Mouse (Mus musculus) MEL (cell line): ENCODE results near the gene 4933416C03Rik. TPM values are rescaled to one million over a fixed set of nuclear protein-coding genes. Genes with fewer than 3 reads are reported as not detected.

Experiments
- DNase-seq: peaks from one replicate; pipeline ENCODE4 v3.0.0; 2011; ENCODE audit warnings: low read depth, low spot score
- H3K27ac ChIP-seq: 2 replicates; pipeline ENCODE4 v1.5.1; 2012; ENCODE audit warnings: low read depth, mild to moderate bottlenecking, control low read depth, low read length, moderate library complexity; ENCODE audit not compliant: control insufficient read depth
- H3K27me3 ChIP-seq, 2 experiments: fragments of 150-350 bp in 1 of 2; sonication (generic) in 1 of 2; 2 replicates each; pipeline ENCODE4 v1.6.1; 2012; ENCODE audit warnings: low read length in 2 of 2, mild to moderate bottlenecking in 2 of 2, improper control_type of control experiment in 1 of 2, moderate library complexity in 1 of 2; ENCODE audit not compliant: insufficient read depth in 2 of 2, control insufficient read depth in 1 of 2
- H3K36me3 ChIP-seq, 2 experiments: 2 replicates each; pipeline ENCODE4 v1.6.1; 2012 to 2014; ENCODE audit warnings: low read length in 2 of 2, improper control_type of control experiment in 1 of 2, inconsistent platforms in 1 of 2, mild to moderate bottlenecking in 1 of 2; ENCODE audit not compliant: insufficient read depth in 2 of 2, control insufficient read depth in 1 of 2
- H3K4me1 ChIP-seq, 2 experiments: fragments of 150-350 bp in 1 of 2; sonication (generic) in 1 of 2; 2 replicates each; pipeline ENCODE4 v1.6.1; 2012; ENCODE audit warnings: low read length in 2 of 2, improper control_type of control experiment in 1 of 2, mild to moderate bottlenecking in 1 of 2; ENCODE audit not compliant: insufficient read depth in 2 of 2, control insufficient read depth in 1 of 2
- H3K4me3 ChIP-seq, 2 experiments: fragments of 150-350 bp in 1 of 2; sonication (generic) in 1 of 2; 2 replicates each; pipeline ENCODE4 v1.5.1; 2012; ENCODE audit warnings: low read depth in 2 of 2, low read length in 2 of 2, mild to moderate bottlenecking in 2 of 2, moderate library complexity in 2 of 2, control low read depth in 1 of 2, improper control_type of control experiment in 1 of 2; ENCODE audit not compliant: control insufficient read depth in 1 of 2, insufficient read depth in 1 of 2
- H3K79me2 ChIP-seq: 2 replicates; pipeline ENCODE4 v1.6.1; 2012; ENCODE audit warnings: mild to moderate bottlenecking, low read length, moderate library complexity; ENCODE audit not compliant: control insufficient read depth, poor library complexity, insufficient read depth
- H3K9ac ChIP-seq: 2 replicates; pipeline ENCODE4 v1.6.1; 2012; ENCODE audit warnings: low read depth, mild to moderate bottlenecking, control low read depth, low read length, moderate library complexity; ENCODE audit not compliant: control insufficient read depth, poor library complexity, severe bottlenecking
- H3K9me3 ChIP-seq: fragments of 150-350 bp; sonication (generic); replicated peaks from 2 replicates; pipeline ENCODE4 v1.6.1; 2012; ENCODE audit warnings: mild to moderate bottlenecking, low read length, improper control_type of control experiment, moderate library complexity; ENCODE audit not compliant: insufficient read depth
- BHLHE40 ChIP-seq: IDR thresholded peaks from 2 replicates; pipeline ENCODE4 v1.6.1; 2012; ENCODE audit warnings: low read depth, mild to moderate bottlenecking, inconsistent platforms, low read length, improper control_type of control experiment, borderline replicate concordance
- CHD1 ChIP-seq: IDR thresholded peaks from 2 replicates; pipeline ENCODE4 v1.6.1; 2012; ENCODE audit warnings: low read depth, mild to moderate bottlenecking, inconsistent platforms, low read length, improper control_type of control experiment
- CTCF ChIP-seq, 3 experiments: IDR thresholded peaks in 2 of 3; conservative IDR thresholded peaks in 1 of 3; 2 replicates each; pipeline ENCODE4 v1.5.1; 2011 to 2012; ENCODE audit warnings: low read length in 3 of 3, low read depth in 2 of 3, mild to moderate bottlenecking in 2 of 3, improper control_type of control experiment in 1 of 3, inconsistent platforms in 1 of 3, mixed read lengths in 1 of 3, moderate library complexity in 1 of 3; ENCODE audit not compliant: control insufficient read depth in 1 of 3, insufficient read depth in 1 of 3, poor library complexity in 1 of 3, severe bottlenecking in 1 of 3
- JUND ChIP-seq: IDR thresholded peaks from 2 replicates; pipeline ENCODE4 v1.6.1; 2011; ENCODE audit warnings: low read depth, mild to moderate bottlenecking, improper control_type of control experiment, low read length
- MAFK ChIP-seq: IDR thresholded peaks from 2 replicates; pipeline ENCODE4 v1.6.1; 2011; ENCODE audit warnings: low read depth, mild to moderate bottlenecking, low read length, improper control_type of control experiment, borderline replicate concordance
- MAX ChIP-seq: IDR thresholded peaks from 2 replicates; pipeline ENCODE4 v1.6.1; 2011; ENCODE audit warnings: low read length, improper control_type of control experiment
- NRF1 ChIP-seq: IDR thresholded peaks from 2 replicates; pipeline ENCODE4 v1.6.1; 2014; ENCODE audit warnings: low read depth, mild to moderate bottlenecking, inconsistent platforms, low read length, improper control_type of control experiment, moderate library complexity; ENCODE audit not compliant: poor library complexity, insufficient read depth, severe bottlenecking
- POLR2AphosphoS2 ChIP-seq: IDR thresholded peaks from 2 replicates; pipeline ENCODE4 v1.6.1; 2011; ENCODE audit warnings: low read length, improper control_type of control experiment
- SMC3 ChIP-seq: IDR thresholded peaks from 2 replicates; pipeline ENCODE4 v1.6.1; 2011; ENCODE audit warnings: low read depth, low read length, improper control_type of control experiment
- TCF12 ChIP-seq: IDR thresholded peaks from 2 replicates; pipeline ENCODE4 v1.6.1; 2014; ENCODE audit warnings: low read depth, mild to moderate bottlenecking, inconsistent platforms, low read length, improper control_type of control experiment, moderate library complexity
- ZC3H11A ChIP-seq: IDR thresholded peaks from 2 replicates; pipeline ENCODE4 v1.6.1; 2012; ENCODE audit warnings: low read depth, mild to moderate bottlenecking, inconsistent platforms, low read length, improper control_type of control experiment
- polyA plus RNA-seq, 2 experiments: library from polyadenylated mRNA; stranded (reverse) in 1 of 2; unstranded in 1 of 2; fragments of >175 nt in 1 of 2; fragments of >200 nt in 1 of 2; gene quantifications; 2 replicates each; pipeline versions ENCODE4 v1.2.1 to v1.2.4; 2012; ENCODE audit warnings: low replicate concordance in 2 of 2, low read depth in 1 of 2; ENCODE audit not compliant: insufficient read length in 2 of 2, insufficient read depth in 1 of 2, missing spikeins in 1 of 2
- total RNA-seq: library from RNA; depleted of rRNA; stranded (reverse); fragments of 300-350 nt; gene quantifications from 2 replicates; pipeline ENCODE4 v1.2.3, GENCODE M21; 2012

The 4933416C03Rik gene
- total and polyA plus RNA-seq, 3 experiments = not detected

DNA sequence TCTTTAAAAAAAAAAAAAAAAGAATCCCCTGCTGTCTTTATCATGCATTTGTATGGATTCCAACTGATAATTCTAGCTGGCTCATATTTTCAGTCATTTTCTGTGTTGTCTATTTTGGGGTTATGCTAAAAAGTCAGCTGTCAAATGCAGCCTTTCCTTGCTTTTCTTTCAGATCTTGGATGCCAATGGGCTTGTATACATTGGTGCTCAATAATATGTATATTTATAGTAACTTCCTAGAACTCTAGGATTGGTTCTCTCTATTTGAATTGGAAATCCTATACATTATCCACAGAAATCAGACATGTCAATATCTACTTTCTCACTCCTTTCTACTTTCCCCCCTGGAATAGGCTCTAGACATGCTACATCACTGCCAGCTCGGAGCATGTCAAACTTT, 5.0 kb downstream of the 4933416C03Rik start:
- TF ChIP-seq CTCF (IDR thresholded peaks at IDR 0.05 in 2 of 3, conservative IDR thresholded peaks at IDR 0.05 in 1 of 3; ENCODE audit: control insufficient read depth in 1 of 3, insufficient read depth in 1 of 3, low read depth in 2 of 3, low read length in 3 of 3, poor library complexity in 1 of 3, severe bottlenecking in 1 of 3) = no peak
- no peak for TF ChIP-seq POLR2AphosphoS2
- H3K27me3 ChIP-seq = no peaks in the 10 kb centered on the region
- no peak overlapping the region for H3K9ac ChIP-seq
- no peaks in the 10 kb centered on the region for H3K79me2 ChIP-seq
- no peaks in the 10 kb centered on the region for H3K9me3 ChIP-seq
- no peak for DNase-seq
- H3K4me3 ChIP-seq = no peak overlapping the region
- no peak overlapping the region for H3K27ac ChIP-seq
- H3K4me1 ChIP-seq = no peaks in the 10 kb centered on the region
- no peaks in the 10 kb centered on the region for H3K36me3 ChIP-seq

DNA sequence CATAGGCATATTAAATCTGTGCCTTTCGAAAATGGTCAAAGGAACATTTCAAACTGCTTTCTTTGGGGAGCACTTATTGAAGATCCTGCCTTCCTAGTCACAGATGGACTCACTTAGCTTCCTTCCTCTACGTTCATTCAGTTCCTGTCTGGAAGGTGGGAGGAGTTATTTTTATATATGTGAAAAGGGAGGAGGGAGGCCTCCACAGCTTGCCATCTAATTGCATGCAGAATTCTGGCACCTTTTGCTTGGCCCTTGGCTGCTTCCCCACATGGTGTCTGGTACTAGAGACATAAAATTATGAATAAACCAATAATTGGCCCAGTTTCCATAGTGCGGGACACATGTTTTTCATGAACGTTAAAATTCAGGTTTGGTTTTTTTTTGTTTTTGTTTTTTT, 5.5 kb downstream of the 4933416C03Rik start:
- DNase-seq = no peak
- no peak overlapping the region for H3K27ac ChIP-seq
- no peaks in the 10 kb centered on the region for H3K4me1 ChIP-seq
- no peak for TF ChIP-seq NRF1
- no peak for TF ChIP-seq ZC3H11A
- TF ChIP-seq SMC3 = no peak
- no peak for TF ChIP-seq CHD1
- no peak for TF ChIP-seq BHLHE40
- no peak for TF ChIP-seq JUND
- TF ChIP-seq MAFK = no peak
- no peak for TF ChIP-seq TCF12
- no peaks in the 10 kb centered on the region for H3K9me3 ChIP-seq
- H3K79me2 ChIP-seq = no peaks in the 10 kb centered on the region
- H3K36me3 ChIP-seq = no peaks in the 10 kb centered on the region
- H3K27me3 ChIP-seq = no peaks in the 10 kb centered on the region
- H3K4me3 ChIP-seq = no peak overlapping the region
- H3K9ac ChIP-seq = no peak overlapping the region

DNA sequence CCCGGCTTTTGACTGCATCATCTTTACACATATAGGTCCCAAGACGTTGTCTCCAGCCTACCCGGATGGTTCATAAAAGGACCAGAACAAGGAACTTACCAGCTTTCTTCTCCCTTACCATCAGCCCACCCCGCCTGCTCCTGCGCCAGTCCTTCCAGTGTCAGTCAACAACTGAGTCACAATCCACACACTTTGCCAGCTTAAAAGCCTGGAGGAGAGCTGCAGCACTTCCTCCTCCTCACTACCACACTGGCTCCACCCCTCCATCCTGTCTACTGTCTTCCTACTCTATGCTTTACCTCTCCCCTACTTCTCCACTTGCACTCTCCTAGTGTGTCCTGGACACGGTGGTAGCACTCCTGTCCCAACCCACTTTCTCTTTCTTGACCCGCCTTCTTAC, 15.2 kb downstream of the 4933416C03Rik start:
- H3K27ac ChIP-seq = no peak overlapping the region
- H3K4me1 ChIP-seq = no peaks in the 10 kb centered on the region
- H3K36me3 ChIP-seq = no peaks in the 10 kb centered on the region
- no peak overlapping the region for H3K4me3 ChIP-seq
- no peak for TF ChIP-seq SMC3
- no peak for TF ChIP-seq MAX
- no peak for TF ChIP-seq POLR2AphosphoS2
- no peaks in the 10 kb centered on the region for H3K79me2 ChIP-seq
- H3K27me3 ChIP-seq = no peaks in the 10 kb centered on the region
- H3K9ac ChIP-seq = no peak overlapping the region
- no peaks in the 10 kb centered on the region for H3K9me3 ChIP-seq
- DNase-seq = no peak
